Mouse (Mus musculus): ENCODE measurements around the gene Retreg3. TPM values are rescaled to one million over a fixed set of nuclear protein-coding genes. Genes with fewer than 3 reads are reported as not detected.

Gene Retreg3
- polyA plus RNA-seq, 1 experiment from 2014 or later: 26.7 TPM

DNA sequence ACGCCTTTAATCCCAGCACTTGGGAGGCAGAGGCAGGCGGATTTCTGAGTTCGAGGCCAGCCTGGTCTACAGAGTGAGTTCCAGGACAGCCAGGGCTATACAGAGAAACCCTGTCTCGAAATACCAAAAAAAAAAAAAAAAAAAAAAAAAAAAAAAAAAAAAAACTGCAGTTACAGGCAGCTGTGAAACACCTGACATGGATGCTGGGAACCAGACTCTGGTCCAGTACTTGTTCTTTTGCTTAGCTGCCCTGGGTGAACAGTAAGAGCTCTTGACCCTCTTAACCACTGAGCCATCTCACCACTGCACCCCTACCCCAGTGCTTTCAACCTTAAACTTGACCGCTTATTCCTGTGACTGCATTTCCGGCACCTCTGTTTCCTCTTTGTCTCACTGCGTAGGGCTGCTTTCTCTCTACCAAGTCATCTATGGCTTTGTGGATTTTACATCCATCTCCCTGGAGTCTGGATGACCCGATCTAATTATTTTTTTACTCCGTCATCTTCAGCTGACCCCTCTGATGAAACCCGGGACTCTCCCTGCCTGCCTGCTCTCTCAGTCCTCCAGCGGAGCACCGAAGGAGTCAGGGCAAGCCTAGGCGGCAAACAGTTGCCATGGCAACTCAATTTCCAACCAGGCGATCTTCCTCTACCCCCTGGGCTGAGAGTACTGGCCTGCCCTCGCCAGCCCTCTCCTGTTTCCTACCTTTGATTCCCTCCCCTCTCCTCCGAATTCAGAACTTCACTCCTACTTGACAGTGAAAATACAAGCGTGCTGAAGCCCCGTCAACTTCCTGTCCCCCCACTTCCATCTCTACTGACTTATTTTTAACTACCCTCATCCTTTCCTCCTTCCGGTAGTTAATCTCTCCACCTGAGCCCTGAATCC lies 23.9 kb upstream of the Retreg3 start:
- WGBS: 20% methylated on average over 19 of the region's 19 CpGs
- Histone ChIP-seq H3K27me3 (no peaks in the 10 kb centered on the region), H3K4me1 (peaks cover 17% of the 10 kb centered on the region), H3K36me3 (no peaks in the 10 kb centered on the region), H3K4me2 (replicated peaks) (peak overlapping the region; percentile 54), H3K4me3 (replicated peaks) (peak overlapping the region; percentile 33), H3K27ac (replicated peaks) (no peak overlapping the region), H3K9ac (0 out of 2 replicates have a peak overlapping the region, but pooled peaks have one; percentile 12), H3K9me3 (replicated peaks) (no peaks in the 10 kb centered on the region)
- no peak for ATAC-seq (ENCODE audit: insufficient number of reproducible peaks, low FRiP score, low TSS enrichment, low read depth)

DNA sequence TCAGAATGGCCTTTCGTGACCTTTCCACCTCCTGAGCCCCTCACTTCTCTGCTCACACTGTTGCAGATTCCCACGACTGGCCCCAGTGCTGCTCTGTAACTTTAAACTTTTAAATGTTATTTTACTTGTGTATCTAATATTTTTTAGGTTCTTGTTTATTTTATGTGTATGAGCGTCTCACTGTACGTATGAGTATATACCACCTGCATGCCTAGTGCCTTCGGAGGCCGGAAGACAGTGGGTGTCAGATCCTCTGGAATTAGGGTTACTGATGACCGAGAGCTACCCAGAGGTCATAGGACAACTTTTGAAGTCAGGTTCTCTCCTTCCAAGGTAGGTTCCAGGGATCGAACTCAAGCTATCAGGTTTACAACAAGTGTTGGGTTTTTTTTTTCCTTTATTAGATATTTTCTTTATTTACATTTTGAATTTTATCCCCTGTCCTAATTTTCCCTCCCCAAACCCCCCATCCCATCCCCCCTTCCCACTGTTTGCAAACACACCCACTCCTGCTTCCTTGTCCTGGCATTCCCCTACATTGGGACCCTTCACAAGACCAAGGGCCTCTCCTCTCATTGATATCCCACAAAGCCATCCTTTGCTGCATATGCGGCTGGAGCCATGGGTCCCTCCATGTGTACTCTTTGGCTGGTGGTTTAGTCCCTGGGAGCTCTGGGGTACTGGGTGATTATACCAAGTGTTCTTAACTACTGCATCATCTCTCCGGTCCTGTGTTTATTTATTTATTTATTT lies 22.7 kb upstream of the Retreg3 start:
- 87% methylated on average over 10 of the region's 10 CpGs for WGBS
- no peak for ATAC-seq (ENCODE audit: insufficient number of reproducible peaks, low FRiP score, low TSS enrichment, low read depth)

DNA sequence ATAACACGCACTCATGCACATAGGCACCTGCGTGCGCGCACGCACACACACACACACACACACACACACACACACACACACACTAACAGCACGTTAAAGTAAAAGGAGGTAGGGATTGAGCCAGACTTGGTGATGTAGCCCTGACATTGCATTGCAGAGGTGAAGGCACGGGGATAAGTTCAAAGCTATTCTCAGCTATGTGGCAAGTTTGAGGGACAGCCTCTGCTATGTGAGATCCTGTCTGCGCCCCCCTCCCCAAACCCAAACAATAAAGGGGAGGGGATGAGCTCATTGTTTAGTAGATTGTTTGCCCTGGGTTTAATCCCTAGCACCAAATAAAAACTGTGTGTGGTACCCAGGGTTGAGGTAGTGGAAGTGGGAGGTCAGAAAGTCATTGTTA lies 21.4 kb upstream of the Retreg3 start:
- peak overlapping the region; percentile 39; the same call in 1 of the 2 replicates for H3K27ac ChIP-seq (replicated peaks)
- no peak overlapping the region for H3K9ac ChIP-seq
- H3K4me3 ChIP-seq (replicated peaks): no peak overlapping the region
- no peaks in the 10 kb centered on the region for H3K27me3 ChIP-seq
- no peak overlapping the region for H3K4me2 ChIP-seq (replicated peaks)
- ATAC-seq (ENCODE audit: insufficient number of reproducible peaks, low FRiP score, low TSS enrichment, low read depth): no peak
- peaks cover 16% of the 10 kb centered on the region; the same call in 1 of the 2 replicates for H3K4me1 ChIP-seq
- H3K9me3 ChIP-seq (replicated peaks): no peaks in the 10 kb centered on the region
- WGBS: 83% methylated on average over 8 of the region's 8 CpGs
- H3K36me3 ChIP-seq: no peaks in the 10 kb centered on the region

More for the DNA sequence above, 22.7 kb upstream of the Retreg3 start:
- Histone ChIP-seq H3K27ac (replicated peaks) (no peak overlapping the region), H3K27me3 (no peaks in the 10 kb centered on the region), H3K9me3 (replicated peaks) (no peaks in the 10 kb centered on the region), H3K9ac (no peak overlapping the region), H3K4me3 (replicated peaks) (no peak overlapping the region), H3K36me3 (no peaks in the 10 kb centered on the region), H3K4me2 (replicated peaks) (no peak overlapping the region), H3K4me1 (peaks cover 16% of the 10 kb centered on the region; the same call in 1 of the 2 replicates)

DNA sequence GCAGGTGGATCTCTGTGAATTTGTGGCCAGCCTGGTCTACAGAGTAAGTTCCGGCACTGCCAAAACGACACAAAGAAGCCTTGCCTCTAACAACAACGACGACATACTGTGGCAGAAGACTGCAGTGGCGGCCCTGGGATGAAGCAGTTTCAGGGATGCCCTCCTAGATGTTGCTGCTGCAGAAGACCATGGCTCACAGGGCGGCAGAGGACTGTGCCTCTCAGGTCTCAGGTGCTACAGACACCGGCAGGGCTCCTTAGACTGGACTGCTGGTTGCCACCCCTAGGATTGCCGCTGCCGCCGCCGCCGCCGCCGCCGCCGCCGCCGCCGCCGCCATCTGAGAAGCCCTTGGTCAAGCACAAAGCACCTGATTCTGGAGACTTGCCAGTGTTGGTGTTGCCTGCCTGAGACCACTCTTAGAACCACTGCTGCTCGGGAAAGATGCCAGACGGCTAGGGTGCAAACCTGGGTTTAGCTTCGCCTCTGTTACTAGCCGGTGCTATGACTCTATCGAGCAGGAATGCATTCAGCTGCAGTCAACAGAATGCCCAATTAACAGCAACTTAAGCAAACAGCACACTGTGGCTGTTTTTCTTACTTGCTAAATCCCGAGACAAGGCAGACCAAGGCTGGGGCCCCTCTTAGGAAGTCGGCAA lies 20.6 kb upstream of the Retreg3 start:
- H3K4me3 ChIP-seq (replicated peaks): peak overlapping the region; percentile 28

DNA sequence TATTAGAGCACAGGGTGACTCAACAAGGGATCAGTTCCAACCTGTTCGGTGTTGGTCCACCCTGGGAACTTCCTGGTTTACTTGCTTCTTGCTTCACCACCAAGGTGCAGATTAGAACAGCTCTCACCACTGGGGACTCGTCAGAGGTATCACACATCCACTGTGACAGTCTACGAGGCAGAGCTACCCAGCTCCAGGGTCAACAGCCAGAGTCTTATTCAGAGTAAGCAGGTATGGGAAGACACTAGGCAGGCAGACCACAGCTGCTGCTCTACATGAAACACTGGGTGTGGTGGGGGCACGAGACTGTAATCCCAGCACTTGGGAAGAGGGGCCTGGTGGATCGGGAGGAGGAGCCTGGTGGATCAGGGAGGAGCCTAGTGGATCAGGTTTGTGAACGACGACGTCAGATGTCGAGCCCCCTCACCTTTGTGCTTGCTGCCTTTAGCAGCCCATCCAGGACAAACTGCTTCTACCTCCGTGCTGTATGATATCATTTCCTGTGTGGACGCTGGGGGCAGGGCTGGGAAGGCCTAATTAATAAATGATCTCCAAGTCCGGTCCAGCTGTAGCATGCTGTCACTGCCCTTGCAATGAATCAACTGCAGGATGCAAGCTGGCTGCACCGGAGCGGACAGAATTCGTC lies 19.0 kb upstream of the Retreg3 start:
- Histone ChIP-seq H3K27ac (replicated peaks) (0 out of 2 replicates have a peak overlapping the region, but pooled peaks have one; percentile 45), H3K4me2 (replicated peaks) (peak overlapping the region; percentile 21; the same call in 1 of the 2 replicates), H3K4me1 (peaks cover 12% of the 10 kb centered on the region; the same call in 1 of the 2 replicates), H3K9ac (no peak overlapping the region), H3K4me3 (replicated peaks) (no peak overlapping the region), H3K36me3 (no peaks in the 10 kb centered on the region), H3K27me3 (no peaks in the 10 kb centered on the region), H3K9me3 (replicated peaks) (no peaks in the 10 kb centered on the region)
- WGBS: 25% methylated on average over 15 of the region's 15 CpGs
- ATAC-seq (ENCODE audit: insufficient number of reproducible peaks, low FRiP score, low TSS enrichment, low read depth): no peak

More for the DNA sequence above, 20.6 kb upstream of the Retreg3 start:
- Histone ChIP-seq H3K9me3 (replicated peaks) (no peaks in the 10 kb centered on the region), H3K4me2 (replicated peaks) (peak overlapping the region; percentile 49), H3K4me1 (peaks cover 16% of the 10 kb centered on the region; the same call in 1 of the 2 replicates), H3K27ac (replicated peaks) (peak overlapping the region; percentile 39; the same call in 1 of the 2 replicates), H3K9ac (no peak overlapping the region), H3K36me3 (no peaks in the 10 kb centered on the region), H3K27me3 (no peaks in the 10 kb centered on the region)
- ATAC-seq (ENCODE audit: insufficient number of reproducible peaks, low FRiP score, low TSS enrichment, low read depth): peak; percentile 47; the same call in 1 of the 2 replicates
- 30% methylated on average over 27 of the region's 27 CpGs for WGBS

DNA sequence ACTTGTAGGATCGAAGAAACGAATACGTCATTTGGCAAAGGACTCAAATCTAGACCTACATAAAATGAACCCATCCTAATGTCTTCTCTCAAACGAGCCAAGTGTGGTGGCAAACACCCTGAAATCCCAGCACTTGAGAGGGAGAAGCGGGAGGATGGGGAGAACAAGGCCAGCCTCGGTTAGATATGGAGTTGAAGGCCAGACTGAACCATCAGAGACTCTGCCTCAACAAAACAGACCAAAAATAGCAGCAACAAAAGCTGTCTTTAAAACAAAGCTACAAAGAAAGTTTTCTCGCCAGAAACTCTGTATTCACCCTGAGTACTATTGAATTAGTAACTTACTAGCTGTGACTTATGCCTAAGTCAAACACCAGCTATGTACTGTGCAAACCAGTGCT lies 17.3 kb upstream of the Retreg3 start:
- Histone ChIP-seq H3K4me1 (0 out of 2 replicates have a peak, but pooled peaks cover 9% of the 10 kb centered on the region), H3K9ac (no peak overlapping the region), H3K9me3 (replicated peaks) (no peaks in the 10 kb centered on the region), H3K4me2 (replicated peaks) (no peak overlapping the region), H3K27ac (replicated peaks) (no peak overlapping the region), H3K4me3 (replicated peaks) (no peak overlapping the region), H3K36me3 (no peaks in the 10 kb centered on the region), H3K27me3 (no peaks in the 10 kb centered on the region)
- WGBS: 77% methylated on average over 7 of the region's 7 CpGs
- no peak for ATAC-seq (ENCODE audit: insufficient number of reproducible peaks, low FRiP score, low TSS enrichment, low read depth)

DNA sequence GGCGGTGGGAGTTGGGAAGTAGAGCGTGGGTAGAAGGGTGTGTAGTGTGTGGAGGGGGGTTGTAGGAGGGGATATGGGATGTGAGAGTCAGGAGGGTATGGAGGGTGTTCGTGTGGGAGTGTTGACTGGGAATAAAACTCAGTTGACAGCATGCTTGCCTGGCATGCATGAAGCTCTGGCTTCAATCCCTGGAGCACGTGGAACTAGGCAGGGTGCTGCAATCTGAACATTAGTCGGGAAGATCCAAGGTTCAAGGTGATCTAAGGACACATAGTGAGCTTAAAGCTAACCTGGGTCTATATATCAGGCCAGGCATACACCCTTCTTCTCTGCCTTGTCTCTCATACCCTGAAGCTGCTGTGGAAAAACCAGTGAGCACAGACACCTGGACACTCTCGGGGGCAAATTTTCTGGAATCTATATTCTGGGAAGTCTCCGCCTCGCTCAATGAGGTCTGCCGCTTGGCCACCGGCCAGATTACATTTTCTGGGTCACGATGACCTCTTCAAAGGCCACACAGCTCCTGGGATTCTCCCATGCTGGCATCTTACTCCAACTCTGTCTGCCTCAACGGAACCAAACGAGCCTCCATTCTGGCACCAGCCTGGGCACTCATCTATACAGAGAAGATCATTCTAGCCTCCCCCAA lies 14.6 kb upstream of the Retreg3 start:
- WGBS: 79% methylated on average over 13 of the region's 13 CpGs

DNA sequence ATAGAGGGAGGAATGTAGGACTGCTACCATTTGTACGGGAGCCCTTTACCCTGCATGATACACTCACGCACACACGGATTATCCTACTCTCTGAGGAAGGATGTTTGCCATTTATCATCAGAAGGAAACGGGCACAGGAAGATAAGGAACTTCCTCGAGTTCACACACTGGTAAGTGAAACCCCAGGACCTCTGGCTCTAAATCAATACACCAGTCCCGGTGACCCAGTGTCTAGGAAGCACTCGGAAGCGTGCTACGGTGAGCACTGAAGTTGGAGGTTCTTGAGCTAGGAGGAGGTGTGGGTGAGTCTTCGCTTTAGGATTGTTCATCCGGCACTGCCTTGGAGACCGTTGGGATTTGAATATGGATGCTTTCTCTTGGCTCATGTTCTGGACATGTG lies 13.3 kb upstream of the Retreg3 start:
- Histone ChIP-seq H3K27ac (replicated peaks) (no peak overlapping the region), H3K27me3 (no peaks in the 10 kb centered on the region), H3K9ac (no peak overlapping the region), H3K4me2 (replicated peaks) (no peak overlapping the region), H3K36me3 (no peaks in the 10 kb centered on the region), H3K4me3 (replicated peaks) (no peak overlapping the region), H3K4me1 (no peaks in the 10 kb centered on the region), H3K9me3 (replicated peaks) (no peaks in the 10 kb centered on the region)
- 67% methylated on average over 12 of the region's 12 CpGs for WGBS
- ATAC-seq (ENCODE audit: insufficient number of reproducible peaks, low FRiP score, low TSS enrichment, low read depth): no peak

More for the DNA sequence above, 14.6 kb upstream of the Retreg3 start:
- Histone ChIP-seq H3K27ac (replicated peaks) (no peak overlapping the region), H3K9me3 (replicated peaks) (no peaks in the 10 kb centered on the region), H3K27me3 (no peaks in the 10 kb centered on the region), H3K4me1 (0 out of 2 replicates have a peak, but pooled peaks cover 4% of the 10 kb centered on the region), H3K4me2 (replicated peaks) (no peak overlapping the region), H3K4me3 (replicated peaks) (no peak overlapping the region), H3K9ac (no peak overlapping the region), H3K36me3 (no peaks in the 10 kb centered on the region)
- no peak for ATAC-seq (ENCODE audit: insufficient number of reproducible peaks, low FRiP score, low TSS enrichment, low read depth)

DNA sequence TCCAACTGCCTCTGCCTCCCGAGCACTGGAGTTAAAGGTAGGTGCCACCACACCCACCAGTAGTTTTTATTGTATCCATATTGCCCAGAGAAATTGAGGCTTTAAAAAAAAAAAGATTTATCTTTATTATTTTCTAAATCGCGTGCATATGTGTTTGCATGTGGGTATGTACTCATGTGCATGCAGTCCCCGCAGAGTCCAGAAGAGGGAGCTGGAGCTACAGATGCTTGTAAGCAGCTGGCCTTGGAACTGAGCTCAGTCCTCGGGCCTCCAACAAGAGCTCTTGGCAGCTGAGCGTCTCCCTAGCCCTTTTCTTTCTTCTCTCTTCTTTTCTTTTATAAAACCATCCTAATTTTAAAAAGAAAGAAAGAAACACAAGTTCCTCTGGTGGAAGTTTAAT lies 12.0 kb upstream of the Retreg3 start:
- H3K9me3 ChIP-seq (replicated peaks): 0 out of 2 replicates have a peak, but pooled peaks cover under 1% of the 10 kb centered on the region
- peaks cover 7% of the 10 kb centered on the region for H3K36me3 ChIP-seq
- H3K4me2 ChIP-seq (replicated peaks): no peak overlapping the region
- WGBS: 84% methylated on average over 6 of the region's 6 CpGs
- no peaks in the 10 kb centered on the region for H3K27me3 ChIP-seq
- no peak for ATAC-seq (ENCODE audit: insufficient number of reproducible peaks, low FRiP score, low TSS enrichment, low read depth)
- H3K27ac ChIP-seq (replicated peaks): no peak overlapping the region
- no peaks in the 10 kb centered on the region for H3K4me1 ChIP-seq
- no peak overlapping the region for H3K9ac ChIP-seq
- no peak overlapping the region for H3K4me3 ChIP-seq (replicated peaks)

DNA sequence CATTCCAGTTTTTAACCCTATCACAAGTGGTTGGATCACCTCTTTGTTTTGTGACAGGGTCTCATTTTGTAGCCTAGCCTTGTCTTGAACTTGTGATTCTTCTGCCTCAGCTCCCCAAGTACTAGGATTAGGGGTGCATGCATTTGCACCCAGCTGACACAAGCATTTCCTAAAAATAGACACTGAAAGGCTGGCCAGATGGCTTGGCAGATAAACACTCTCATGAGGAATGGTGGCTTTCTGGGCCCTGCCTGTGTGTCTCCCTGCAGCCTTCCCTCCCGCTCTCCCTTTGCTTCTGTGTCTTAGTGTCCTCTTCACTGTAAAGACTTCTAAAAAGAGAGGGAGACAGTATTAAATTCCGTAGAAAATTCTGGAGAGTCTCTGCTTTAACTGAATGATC lies 11.5 kb upstream of the Retreg3 start:
- Histone ChIP-seq H3K36me3 (peaks cover 12% of the 10 kb centered on the region), H3K4me3 (replicated peaks) (no peak overlapping the region), H3K27ac (replicated peaks) (no peak overlapping the region), H3K4me1 (no peaks in the 10 kb centered on the region), H3K9me3 (replicated peaks) (peaks cover 5% of the 10 kb centered on the region; the same call in 1 of the 2 replicates), H3K27me3 (no peaks in the 10 kb centered on the region), H3K4me2 (replicated peaks) (no peak overlapping the region), H3K9ac (no peak overlapping the region)
- 82% methylated on average over 2 of the region's 2 CpGs for WGBS
- ATAC-seq (ENCODE audit: insufficient number of reproducible peaks, low FRiP score, low TSS enrichment, low read depth): no peak

All from embryonic facial prominence, embryonic 15.5 days (tissue).